Comparison of ENCODE assay signal across 32 mouse cellular contexts in the genomic region with DNA sequence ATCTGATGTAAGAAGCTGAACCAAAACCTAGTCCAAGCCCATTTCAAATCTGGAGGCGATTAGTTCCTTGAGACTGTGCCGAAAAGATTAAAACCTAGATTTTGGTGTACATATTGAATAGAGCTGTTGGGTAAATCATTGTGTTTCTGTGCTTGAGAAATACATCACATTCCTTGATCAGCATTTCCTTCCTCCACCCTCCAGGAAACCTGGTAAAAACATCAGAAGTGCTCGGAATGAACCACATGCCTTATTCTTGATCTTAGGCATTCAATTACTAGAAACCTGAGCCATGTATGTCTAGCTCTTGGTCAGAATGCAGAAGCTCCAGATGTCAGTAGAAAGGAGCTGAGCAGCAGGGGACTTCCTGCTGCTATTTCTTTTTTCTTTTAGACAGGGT. TPM values are rescaled to one million over a fixed set of nuclear protein-coding genes. Genes with fewer than 3 reads are reported as not detected.
DNase-seq lines count a peak whose midpoint lies in the region; ATAC-seq and TF ChIP-seq lines count a peak whose summit lies in the region.
"Had no signal": no experiment of that assay in that cellular context is flagged by ENCODE, and none has a peak within 500 bp of the region (broad histone marks: within the 10 kb centered on the region; RNA-seq: fewer than 3 reads in every experiment).

No protein-coding gene starts in this region.

- no peaks in the 10 kb centered on the region for H3K36me3 ChIP-seq in kidney, adult 2 months (ENCODE audit: control insufficient read depth, insufficient read depth, low read length)
- H3K36me3 ChIP-seq in kidney, embryonic 15.5 days = no peaks in the 10 kb centered on the region
- H3K36me3 ChIP-seq in embryonic facial prominence, embryonic 14.5 days (ENCODE audit: control insufficient read depth, insufficient read depth, low read length) = no peaks in the 10 kb centered on the region
- H3K36me3 ChIP-seq in limb, embryonic 14.5 days (ENCODE audit: control insufficient read depth, insufficient read depth, low read length) = no peaks in the 10 kb centered on the region
- no peaks in the 10 kb centered on the region for H3K36me3 ChIP-seq in hindbrain, embryonic 10.5 days
- H3K36me3 ChIP-seq in forebrain, postnatal 0 days (ENCODE audit: insufficient read depth) = no peaks in the 10 kb centered on the region
- H3K36me3 ChIP-seq: embryonic facial prominence, embryonic 13.5 days; G1E; heart, embryonic 13.5 days; hindbrain, embryonic 13.5 days; liver, embryonic 13.5 days had no signal

- peaks cover 9% of the 10 kb centered on the region; the same call in 1 of the 2 replicates for H3K4me1 ChIP-seq in kidney, adult 2 months (ENCODE audit: control insufficient read depth, insufficient read depth, low read length)
- 0 out of 2 replicates have a peak, but pooled peaks cover 6% of the 10 kb centered on the region for H3K4me1 ChIP-seq in kidney, embryonic 15.5 days
- peaks cover 7% of the 10 kb centered on the region; the same call in 1 of the 2 replicates for H3K4me1 ChIP-seq in embryonic facial prominence, embryonic 14.5 days (ENCODE audit: control insufficient read depth, insufficient read depth, low read length)
- H3K4me1 ChIP-seq in limb, embryonic 14.5 days (ENCODE audit: control insufficient read depth, insufficient read depth, low read length) = no peaks in the 10 kb centered on the region
- H3K4me1 ChIP-seq in hindbrain, embryonic 10.5 days (replicated peaks) = no peaks in the 10 kb centered on the region
- no peaks in the 10 kb centered on the region for H3K4me1 ChIP-seq in forebrain, postnatal 0 days (ENCODE audit: insufficient read depth)
- H3K4me1 ChIP-seq: heart, embryonic 13.5 days; hindbrain, embryonic 13.5 days; liver, embryonic 13.5 days had no signal

- no peak for DNase-seq in gastrocnemius, adult 2 months
- DNase-seq in gastrocnemius, adult 18-20 months (ENCODE audit: low spot score) = no peak
- DNase-seq in kidney, adult 2 months = no peak
- DNase-seq in embryonic facial prominence, embryonic 14.5 days (ENCODE audit: low spot score) = peak; percentile 13
- no peak for DNase-seq in limb, embryonic 14.5 days (ENCODE audit: low spot score)
- no peak for DNase-seq in hindbrain, embryonic 10.5 days (ENCODE audit: low spot score)
- no peak for DNase-seq in forebrain, postnatal 0 days
- DNase-seq: adrenal gland, postnatal 14 days; cerebellum, adult 11-12 months; cerebellum, postnatal 14 days; gastrocnemius, postnatal 10 days; kidney, postnatal 14 days; liver, embryonic 13.5 days; lung, embryonic 14.5 days; lung, postnatal 4 days; right cerebral cortex, postnatal 25 days; thymus, adult 18-20 months; thymus, postnatal 4 days had no signal

- H3K4me3 ChIP-seq in gastrocnemius, adult 2 months = peak overlapping the region; percentile 9; the same call in 1 of the 2 replicates
- H3K4me3 ChIP-seq in kidney, adult 2 months (ENCODE audit: insufficient read depth, low read depth, low read length) = no peak overlapping the region
- H3K4me3 ChIP-seq in kidney, embryonic 15.5 days (replicated peaks) = no peak overlapping the region
- H3K4me3 ChIP-seq in embryonic facial prominence, embryonic 14.5 days (ENCODE audit: low read depth, low read length) = no peak overlapping the region
- H3K4me3 ChIP-seq in limb, embryonic 14.5 days (replicated peaks; ENCODE audit: low read length) = no peak overlapping the region
- no peak overlapping the region for H3K4me3 ChIP-seq in hindbrain, embryonic 10.5 days
- H3K4me3 ChIP-seq in forebrain, postnatal 0 days (ENCODE audit: low read depth, low read length) = no peak overlapping the region
- H3K4me3 ChIP-seq: embryonic facial prominence, embryonic 13.5 days; heart, embryonic 13.5 days; hindbrain, embryonic 13.5 days; layer of hippocampus, adult 2 months; liver, embryonic 13.5 days had no signal

- no peak overlapping the region for H3K4me2 ChIP-seq in kidney, embryonic 15.5 days
- no peak overlapping the region for H3K4me2 ChIP-seq in embryonic facial prominence, embryonic 14.5 days (ENCODE audit: low read depth, low read length)
- no peak overlapping the region for H3K4me2 ChIP-seq in limb, embryonic 14.5 days (replicated peaks; ENCODE audit: low read depth, low read length, severe bottlenecking)
- H3K4me2 ChIP-seq in forebrain, postnatal 0 days (ENCODE audit: low read depth) = no peak overlapping the region
- H3K4me2 ChIP-seq: embryonic facial prominence, embryonic 13.5 days; heart, embryonic 13.5 days; hindbrain, embryonic 13.5 days; liver, embryonic 13.5 days; lung, embryonic 14.5 days; midbrain, embryonic 11.5 days had no signal

- H3K9ac ChIP-seq in kidney, embryonic 15.5 days = no peak overlapping the region
- H3K9ac ChIP-seq in embryonic facial prominence, embryonic 14.5 days (ENCODE audit: low read depth, low read length) = no peak overlapping the region
- H3K9ac ChIP-seq in limb, embryonic 14.5 days (ENCODE audit: low read depth, low read length, severe bottlenecking) = 0 out of 2 replicates have a peak overlapping the region, but pooled peaks have one; percentile 28
- no peak overlapping the region for H3K9ac ChIP-seq in forebrain, postnatal 0 days
- H3K9ac ChIP-seq: embryonic facial prominence, embryonic 13.5 days; heart, embryonic 13.5 days; hindbrain, embryonic 13.5 days; liver, embryonic 13.5 days; lung, embryonic 14.5 days had no signal

- no peaks in the 10 kb centered on the region for H3K9me3 ChIP-seq in kidney, embryonic 15.5 days (replicated peaks)
- no peaks in the 10 kb centered on the region for H3K9me3 ChIP-seq in embryonic facial prominence, embryonic 14.5 days (ENCODE audit: control insufficient read depth, low read length)
- no peaks in the 10 kb centered on the region for H3K9me3 ChIP-seq in limb, embryonic 14.5 days (ENCODE audit: control insufficient read depth, low read length)
- no peaks in the 10 kb centered on the region for H3K9me3 ChIP-seq in hindbrain, embryonic 10.5 days
- no peaks in the 10 kb centered on the region for H3K9me3 ChIP-seq in forebrain, postnatal 0 days (ENCODE audit: low read length)
- H3K9me3 ChIP-seq: embryonic facial prominence, embryonic 13.5 days; G1E; heart, embryonic 13.5 days; hindbrain, embryonic 13.5 days; liver, embryonic 13.5 days had no signal

- intact Hi-C loops in gastrocnemius, adult 2 months (cut with DNase I) = loop anchor here (5.0 to 10.0 kb wide), 3 partner anchors 172 to 795 kb away; partner anchors contain the start of gene Fam162b

- H3K27ac ChIP-seq in gastrocnemius, adult 2 months = peak overlapping the region; percentile 80
- peak overlapping the region; percentile 54 for H3K27ac ChIP-seq in kidney, adult 2 months (ENCODE audit: insufficient read depth, low read depth, low read length)
- H3K27ac ChIP-seq in kidney, embryonic 15.5 days = no peak overlapping the region
- H3K27ac ChIP-seq in embryonic facial prominence, embryonic 14.5 days (replicated peaks; ENCODE audit: low read depth, low read length) = 0 out of 2 replicates have a peak overlapping the region, but pooled peaks have one; percentile 15
- no peak overlapping the region for H3K27ac ChIP-seq in limb, embryonic 14.5 days (replicated peaks; ENCODE audit: low read depth, low read length)
- no peak overlapping the region for H3K27ac ChIP-seq in hindbrain, embryonic 10.5 days
- H3K27ac ChIP-seq in forebrain, postnatal 0 days (ENCODE audit: low read depth, low read length) = no peak overlapping the region
- H3K27ac ChIP-seq: embryonic facial prominence, embryonic 13.5 days; heart, embryonic 13.5 days; hindbrain, embryonic 13.5 days; layer of hippocampus, adult 2 months; liver, embryonic 13.5 days had no signal

- TF ChIP-seq POLR2A in kidney, adult 2 months (IDR thresholded peaks at IDR 0.05; ENCODE audit: low read depth, low read length) = no peak
- no peak for TF ChIP-seq POLR2A in limb, embryonic 14.5 days (IDR thresholded peaks at IDR 0.05; ENCODE audit: borderline replicate concordance, extremely low read depth, insufficient read depth, insufficient read length)

- TF ChIP-seq CTCF in gastrocnemius, adult 2 months (IDR thresholded peaks at IDR 0.05) = no peak
- no peak for TF ChIP-seq CTCF in kidney, adult 2 months (conservative IDR thresholded peaks at IDR 0.05; ENCODE audit: insufficient read depth, insufficient read length, low read depth, low read length)
- no peak for TF ChIP-seq CTCF in forebrain, postnatal 0 days (IDR thresholded peaks at IDR 0.05; ENCODE audit: low read depth)

- WGBS in kidney, adult 2 months = 40% methylated on average over 3 of the region's 3 CpGs
- WGBS in kidney, embryonic 15.5 days = 59% methylated on average over 3 of the region's 3 CpGs
- 38% methylated on average over 3 of the region's 3 CpGs for WGBS in embryonic facial prominence, embryonic 14.5 days
- 35% methylated on average over 3 of the region's 3 CpGs for WGBS in limb, embryonic 14.5 days
- WGBS in hindbrain, embryonic 10.5 days = 74% methylated on average over 3 of the region's 3 CpGs
- WGBS in forebrain, postnatal 0 days = 86% methylated on average over 3 of the region's 3 CpGs

- ATAC-seq in kidney, embryonic 15.5 days (replicated peaks; ENCODE audit: low FRiP score) = no peak
- ATAC-seq in embryonic facial prominence, embryonic 14.5 days (ENCODE audit: low read depth) = no peak
- no peak for ATAC-seq in limb, embryonic 14.5 days (ENCODE audit: low FRiP score, low read depth)
- ATAC-seq in forebrain, postnatal 0 days = no peak
- ATAC-seq: CD4-positive, CD25-positive, alpha-beta regulatory T cell, adult 4 months; forebrain, embryonic 16.5 days had no signal

- no peaks in the 10 kb centered on the region for H3K27me3 ChIP-seq in kidney, adult 2 months (replicated peaks; ENCODE audit: control insufficient read depth, insufficient read depth, low read length)
- H3K27me3 ChIP-seq in kidney, embryonic 15.5 days = no peaks in the 10 kb centered on the region
- H3K27me3 ChIP-seq in embryonic facial prominence, embryonic 14.5 days (replicated peaks; ENCODE audit: control insufficient read depth, insufficient read depth, low read length) = no peaks in the 10 kb centered on the region
- no peaks in the 10 kb centered on the region for H3K27me3 ChIP-seq in limb, embryonic 14.5 days (ENCODE audit: control insufficient read depth, insufficient read depth, low read length)
- H3K27me3 ChIP-seq in hindbrain, embryonic 10.5 days (ENCODE audit: insufficient read depth, poor library complexity, severe bottlenecking) = no peaks in the 10 kb centered on the region
- no peaks in the 10 kb centered on the region for H3K27me3 ChIP-seq in forebrain, postnatal 0 days (ENCODE audit: insufficient read depth, low read length)
- H3K27me3 ChIP-seq: embryonic facial prominence, embryonic 13.5 days; heart, embryonic 13.5 days; hindbrain, embryonic 13.5 days had no signal

RNA-seq across cellular contexts. Expression of gene Nepn, which starts 0.7 kb away (rescaled TPM):
- total RNA-seq in gastrocnemius, adult 2 months (2021) = not detected
- total RNA-seq in gastrocnemius, adult 18-20 months (2021) = under 1 TPM; 0.17 to 0.27 TPM
- 27.7 and 29.6 TPM in 2 replicates for polyA plus RNA-seq in kidney, adult 2 months (2012; rRNA removed)
- not detected in 2 replicates for polyA plus RNA-seq in kidney, embryonic 15.5 days (2015; fragmentation: Nextera tagmentation; extraction: Ambion mirVana)
- polyA plus RNA-seq in embryonic facial prominence, embryonic 14.5 days (2014; fragmentation: Nextera tagmentation; extraction: Ambion mirVana) = 0.10 TPM in 1 of 2 replicates, not detected in the other
- polyA plus RNA-seq in limb, embryonic 14.5 days (2012; rRNA removed) = 0.06 TPM in 2 replicates
- 0.14 TPM in 1 of 2 replicates, not detected in the other for polyA plus RNA-seq in limb, embryonic 14.5 days (2014; fragmentation: Nextera tagmentation; extraction: Ambion mirVana)
- polyA plus RNA-seq in hindbrain, embryonic 10.5 days (2016; fragmentation: Nextera tagmentation; extraction: Ambion mirVana) = not detected in 2 replicates
- total RNA-seq in forebrain, postnatal 0 days (2014; rRNA removed) = not detected in 2 replicates
- not detected in 2 replicates for polyA plus RNA-seq in forebrain, postnatal 0 days (2015; fragmentation: Nextera tagmentation; extraction: Ambion mirVana)
- total RNA-seq: G1E; gastrocnemius, postnatal 10 days; layer of hippocampus, adult 2 months; left cerebral cortex, adult 18-20 months; left cerebral cortex, postnatal 36 days had no signal
- polyA plus RNA-seq: CD4-positive, CD25-positive, alpha-beta regulatory T cell, adult 4 months; embryonic facial prominence, embryonic 13.5 days; forebrain, embryonic 16.5 days; G1E; heart, embryonic 13.5 days; hindbrain, embryonic 13.5 days; liver, embryonic 13.5 days; lung, embryonic 14.5 days; midbrain, embryonic 11.5 days; spleen, adult 2 months had no signal

RNA-seq across cellular contexts. Expression of gene Gopc, which starts 7.5 kb away (rescaled TPM):
- 1 to 10 TPM; 7.6 to 9.3 TPM for total RNA-seq in gastrocnemius, adult 2 months (2021)
- total RNA-seq in gastrocnemius, adult 18-20 months (2021) = 1 to 10 TPM; 6.5 to 8.7 TPM
- polyA plus RNA-seq in kidney, adult 2 months (2012; rRNA removed) = 5.4 and 8.5 TPM in 2 replicates
- 22.5 TPM in 2 replicates for polyA plus RNA-seq in kidney, embryonic 15.5 days (2015; fragmentation: Nextera tagmentation; extraction: Ambion mirVana)
- polyA plus RNA-seq in embryonic facial prominence, embryonic 14.5 days (2014; fragmentation: Nextera tagmentation; extraction: Ambion mirVana) = 17.3 and 19.5 TPM in 2 replicates
- 14.6 and 17.6 TPM in 2 replicates for polyA plus RNA-seq in limb, embryonic 14.5 days (2012; rRNA removed)
- polyA plus RNA-seq in limb, embryonic 14.5 days (2014; fragmentation: Nextera tagmentation; extraction: Ambion mirVana) = 20.2 and 21.8 TPM in 2 replicates
- 17.7 and 18.0 TPM in 2 replicates for polyA plus RNA-seq in hindbrain, embryonic 10.5 days (2016; fragmentation: Nextera tagmentation; extraction: Ambion mirVana)
- total RNA-seq in forebrain, postnatal 0 days (2014; rRNA removed) = 18.5 and 22.8 TPM in 2 replicates
- 16.6 and 22.9 TPM in 2 replicates for polyA plus RNA-seq in forebrain, postnatal 0 days (2015; fragmentation: Nextera tagmentation; extraction: Ambion mirVana)

RNA-seq across cellular contexts. Expression of gene Nus1, which starts 27.9 kb away (rescaled TPM):
- 10 to 100 TPM; 17.4 to 23.7 TPM for total RNA-seq in gastrocnemius, adult 2 months (2021)
- total RNA-seq in gastrocnemius, adult 18-20 months (2021) = 10 to 100 TPM; 18.8 to 20.3 TPM
- polyA plus RNA-seq in kidney, adult 2 months (2012; rRNA removed) = 58.8 and 65.4 TPM in 2 replicates
- polyA plus RNA-seq in kidney, embryonic 15.5 days (2015; fragmentation: Nextera tagmentation; extraction: Ambion mirVana) = 15.9 and 16.6 TPM in 2 replicates
- 16.2 and 16.6 TPM in 2 replicates for polyA plus RNA-seq in embryonic facial prominence, embryonic 14.5 days (2014; fragmentation: Nextera tagmentation; extraction: Ambion mirVana)
- polyA plus RNA-seq in limb, embryonic 14.5 days (2012; rRNA removed) = 24.8 and 26.2 TPM in 2 replicates
- polyA plus RNA-seq in limb, embryonic 14.5 days (2014; fragmentation: Nextera tagmentation; extraction: Ambion mirVana) = 17.1 and 17.3 TPM in 2 replicates
- 11.0 and 13.5 TPM in 2 replicates for polyA plus RNA-seq in hindbrain, embryonic 10.5 days (2016; fragmentation: Nextera tagmentation; extraction: Ambion mirVana)
- 21.2 and 31.8 TPM in 2 replicates for total RNA-seq in forebrain, postnatal 0 days (2014; rRNA removed)
- polyA plus RNA-seq in forebrain, postnatal 0 days (2015; fragmentation: Nextera tagmentation; extraction: Ambion mirVana) = 11.5 and 19.1 TPM in 2 replicates

RNA-seq across cellular contexts. Expression of gene Gm26741, which starts 30.9 kb away (rescaled TPM):
- not detected for total RNA-seq in gastrocnemius, adult 2 months (2021)
- not detected for total RNA-seq in gastrocnemius, adult 18-20 months (2021)
- not detected in 2 replicates for polyA plus RNA-seq in kidney, adult 2 months (2012; rRNA removed)
- polyA plus RNA-seq in kidney, embryonic 15.5 days (2015; fragmentation: Nextera tagmentation; extraction: Ambion mirVana) = not detected in 2 replicates
- not detected in 2 replicates for polyA plus RNA-seq in embryonic facial prominence, embryonic 14.5 days (2014; fragmentation: Nextera tagmentation; extraction: Ambion mirVana)
- polyA plus RNA-seq in limb, embryonic 14.5 days (2012; rRNA removed) = not detected in 2 replicates
- not detected in 2 replicates for polyA plus RNA-seq in limb, embryonic 14.5 days (2014; fragmentation: Nextera tagmentation; extraction: Ambion mirVana)
- not detected in 2 replicates for polyA plus RNA-seq in hindbrain, embryonic 10.5 days (2016; fragmentation: Nextera tagmentation; extraction: Ambion mirVana)
- total RNA-seq in forebrain, postnatal 0 days (2014; rRNA removed) = not detected in 2 replicates
- polyA plus RNA-seq in forebrain, postnatal 0 days (2015; fragmentation: Nextera tagmentation; extraction: Ambion mirVana) = not detected in 2 replicates
- total RNA-seq: adrenal gland, postnatal 14 days; G1E; gastrocnemius, postnatal 10 days; layer of hippocampus, adult 2 months; left cerebral cortex, adult 18-20 months; left cerebral cortex, postnatal 36 days had no signal
- polyA plus RNA-seq: CD4-positive, CD25-positive, alpha-beta regulatory T cell, adult 4 months; embryonic facial prominence, embryonic 13.5 days; forebrain, embryonic 16.5 days; G1E; heart, embryonic 13.5 days; hindbrain, embryonic 13.5 days; intestine, embryonic 14.5 days; liver, embryonic 13.5 days; lung, embryonic 14.5 days; midbrain, embryonic 11.5 days; spleen, adult 2 months; stomach, embryonic 14.5 days had no signal

Comparison
In these comparisons a context has a peak if more than half of its experiments do, and no peak if none do; other contexts are left out.
1. H3K27ac ChIP-seq: peak in gastrocnemius, adult 2 months (single experiment), kidney, adult 2 months (single experiment) and embryonic facial prominence, embryonic 14.5 days (single experiment); none in kidney, embryonic 15.5 days (single experiment), limb, embryonic 14.5 days (single experiment), hindbrain, embryonic 10.5 days (single experiment) and forebrain, postnatal 0 days (single experiment).
2. RNA of gene Nepn, which starts 0.7 kb away (polyA plus RNA-seq): 27.7 to 29.6 TPM in kidney, adult 2 months; 0.06 to 0.14 TPM in limb, embryonic 14.5 days, 0.10 TPM in embryonic facial prominence, embryonic 14.5 days, not detected in forebrain, postnatal 0 days, not detected in kidney, embryonic 15.5 days and not detected in hindbrain, embryonic 10.5 days; every median in the first group is over 10 times any median in the second.